Mouse (Mus musculus) heart, adult 10 weeks (tissue): ENCODE data around the gene Rab26. TPM values are rescaled to one million over a fixed set of nuclear protein-coding genes. Genes with fewer than 3 reads are reported as not detected.

Source experiments
- polyA plus RNA-seq: library from polyadenylated mRNA; stranded (reverse); fragments of 350-450 nt; fragmentation: Illumina TruSeq; extraction: RNeasy Lipid Tissue Mini Kit (QIAGEN cat#74804); gene quantifications from one replicate; pipeline ENCODE4 v1.2.3, GENCODE M21; 2014; ENCODE audit warnings: low read depth, low replicate concordance

Rab26 gene
- not detected for polyA plus RNA-seq

DNA sequence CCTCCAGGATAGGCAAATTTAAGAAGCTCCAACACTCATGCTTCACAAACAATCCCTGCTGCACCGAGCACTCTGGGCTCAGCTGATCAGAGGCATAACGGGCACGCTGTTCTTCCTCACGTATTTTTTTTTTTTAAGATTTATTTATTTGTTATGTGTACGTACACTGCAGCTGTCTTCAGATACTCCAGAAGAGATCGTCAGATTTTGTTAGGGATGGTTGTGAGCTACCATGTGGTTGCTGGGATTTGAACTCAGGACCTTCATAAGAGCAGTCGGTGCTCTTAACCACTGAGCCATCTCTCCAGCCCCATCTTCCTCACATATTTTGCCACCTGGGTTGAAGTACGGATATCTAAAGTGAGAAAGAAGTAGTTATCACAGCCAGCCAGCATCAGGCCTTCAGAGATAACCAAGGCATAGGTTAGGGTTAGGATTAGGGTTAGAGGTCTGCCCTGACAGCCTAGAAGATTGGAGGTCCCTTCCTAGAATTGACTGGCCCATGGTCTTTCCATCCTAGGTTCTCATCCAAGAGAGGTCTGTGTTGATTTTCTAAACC is at the start of gene Rab26:
Rab26 (minus strand) TSS at position 51 of the 559 bp plus-strand sequence.

DNA sequence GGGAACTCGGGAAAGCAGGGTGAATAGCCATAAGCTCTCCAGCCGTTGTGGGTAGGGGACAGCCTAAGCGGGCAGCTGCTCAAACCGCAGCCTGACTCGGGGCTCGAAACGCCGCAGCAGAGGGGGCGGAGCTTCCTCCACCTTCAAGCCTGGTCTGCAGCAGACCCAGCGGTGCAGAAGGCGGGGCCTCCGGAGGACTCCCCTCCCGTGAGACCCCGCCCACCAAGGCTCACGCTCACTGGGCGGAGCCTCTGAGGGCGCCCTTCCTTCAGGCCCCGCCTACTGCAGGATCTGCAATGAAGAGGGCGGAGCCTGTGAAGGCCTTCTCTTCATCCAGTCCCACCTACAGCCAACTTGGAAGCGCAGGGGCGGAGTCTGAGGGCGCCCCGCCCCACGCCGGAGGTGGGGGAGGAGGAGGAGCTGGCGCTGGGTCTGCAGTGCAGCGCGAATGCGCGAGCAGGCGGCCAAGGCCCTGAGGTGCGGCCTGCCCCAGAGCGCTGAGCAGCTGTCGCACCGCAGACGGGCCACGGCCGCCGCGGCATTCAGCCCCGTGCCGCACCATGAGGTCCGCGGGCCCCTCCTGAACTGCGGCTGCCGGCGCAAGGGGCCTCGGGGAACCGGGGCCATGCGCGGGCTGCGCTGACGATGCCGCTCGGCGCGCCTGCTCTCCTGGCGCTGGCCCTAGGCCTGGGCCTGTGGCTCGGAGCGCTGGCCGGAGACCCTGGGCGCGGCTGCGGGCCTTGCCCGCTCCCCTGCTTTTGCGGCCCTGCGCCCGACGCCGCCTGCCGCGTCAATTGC is 15.8 kb upstream of the Rab26 start, which contains the start of gene Pkd1:
Pkd1 (plus strand) TSS at position 217 of the 798 bp plus-strand sequence.

DNA sequence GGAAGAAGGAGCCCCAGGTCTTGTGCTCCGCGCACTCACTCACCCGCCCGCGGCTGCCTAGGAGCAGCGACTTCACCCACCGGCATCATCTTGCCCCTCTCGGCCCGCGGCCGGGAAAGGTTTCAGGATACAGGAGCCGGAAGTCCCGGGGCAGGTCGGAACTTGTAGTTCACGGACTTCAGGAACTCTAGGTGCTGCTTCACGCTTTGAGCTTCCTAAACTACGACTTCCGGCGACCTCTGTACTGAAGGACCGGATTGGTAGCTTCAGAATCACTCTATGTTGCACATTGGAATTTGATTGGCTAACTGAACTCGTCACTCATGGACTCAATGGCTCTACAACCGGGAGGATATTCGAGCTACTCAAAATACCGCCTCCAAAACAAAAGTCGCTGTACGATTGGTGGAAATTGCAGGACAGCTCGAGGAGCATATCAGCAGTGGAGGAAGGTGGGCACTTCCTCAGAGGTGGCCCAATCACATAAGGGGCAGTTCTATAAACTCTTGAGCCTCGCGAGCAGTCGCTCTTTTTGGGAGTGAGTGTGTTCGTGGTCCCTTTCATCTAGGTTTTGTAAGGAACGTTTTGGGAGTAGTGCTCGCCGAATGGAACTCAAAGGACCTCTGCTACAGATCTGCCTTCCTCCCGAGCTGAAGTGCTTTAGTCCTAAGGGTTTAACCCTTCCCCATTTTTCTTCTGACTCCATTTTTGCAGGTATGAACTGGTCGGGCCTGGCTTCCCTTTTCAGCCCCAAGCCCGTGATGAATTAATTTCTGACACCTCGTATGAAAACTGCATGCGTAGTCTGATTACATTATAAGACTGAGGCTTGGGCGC is 6.1 kb downstream of the Rab26 start, which contains the start of gene Traf7:
Traf7 (minus strand) TSS at position 216 of the 837 bp plus-strand sequence.

DNA sequence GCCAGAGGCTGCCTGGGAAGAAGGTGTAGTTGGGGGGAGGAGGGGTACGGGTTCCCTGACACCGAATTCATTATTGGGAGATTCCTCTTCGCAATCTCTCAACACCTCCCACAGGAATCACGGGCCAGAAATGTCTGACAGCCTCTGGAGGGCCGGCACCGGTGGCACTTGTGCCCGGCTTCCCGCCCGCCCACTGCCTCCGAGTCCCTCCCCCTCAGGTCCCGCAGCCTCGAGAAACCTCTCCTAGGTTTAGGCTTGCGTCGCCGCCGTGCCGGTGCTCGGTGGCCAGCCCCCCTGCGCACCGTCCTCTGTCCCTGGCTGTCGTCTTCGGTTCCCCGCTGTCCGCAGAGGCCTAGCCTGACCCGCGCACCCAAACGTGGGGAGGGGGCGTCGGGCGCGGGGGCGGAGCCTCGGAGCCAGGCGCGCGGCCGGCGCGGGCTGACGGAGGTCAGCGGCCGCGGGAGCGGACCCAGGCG is 45.8 kb downstream of the Rab26 start, which contains the start of gene Caskin1:
Caskin1 (plus strand) TSS at position 416 of the 476 bp plus-strand sequence.

DNA sequence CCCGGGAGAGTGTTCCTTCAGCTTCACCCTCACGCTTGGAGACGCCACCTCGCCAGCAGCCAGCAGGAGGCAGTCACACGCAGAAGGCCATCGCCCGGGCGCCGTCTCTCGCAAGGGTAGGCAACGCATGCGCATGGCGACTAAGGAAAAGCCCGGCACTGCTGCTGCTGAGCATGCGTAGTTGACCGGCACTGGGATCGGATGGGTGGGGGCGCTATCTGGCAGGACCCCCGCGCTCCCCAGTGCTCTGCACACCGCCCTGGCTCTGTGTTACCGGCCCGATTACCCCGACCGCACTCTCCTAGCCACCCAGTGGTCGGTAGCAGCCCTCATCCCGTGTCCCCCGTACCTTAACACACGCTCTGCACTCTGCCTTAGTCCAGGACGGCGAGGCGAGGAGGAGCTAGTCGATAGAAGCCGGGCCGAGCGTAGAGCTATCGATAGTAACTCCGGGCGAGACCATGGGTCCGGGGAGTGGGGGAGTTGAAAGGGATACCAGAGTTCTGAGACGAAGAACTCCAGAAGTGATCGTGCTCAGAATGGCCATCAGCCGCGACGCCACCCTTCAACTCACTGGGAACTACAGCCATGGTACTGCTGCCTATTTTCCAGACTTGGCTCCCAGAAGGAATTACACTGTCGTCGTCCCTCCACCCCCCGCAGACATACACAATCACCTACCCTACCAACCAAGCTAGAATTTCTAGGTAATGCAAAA is 55.2 kb downstream of the Rab26 start, which contains the start of gene Mlst8:
Mlst8 (minus strand) TSS at position 416 of the 718 bp plus-strand sequence.

Other genes starting within 250 kb of the Rab26 start
- not detected for gene Abca17, start 183.1 kb downstream of the Rab26 start, polyA plus RNA-seq
- gene Abca3, start 182.3 kb downstream of the Rab26 start, polyA plus RNA-seq, result 11.2 TPM
- 82.4 TPM for gene Rnps1, start 119.6 kb downstream of the Rab26 start, polyA plus RNA-seq
- gene Eci1, start 107.6 kb downstream of the Rab26 start, polyA plus RNA-seq, result 445 TPM
- 3.4 TPM for gene Dnase1l2, start 91.1 kb downstream of the Rab26 start, polyA plus RNA-seq
- gene E4f1, start 63.9 kb downstream of the Rab26 start, polyA plus RNA-seq, result 21.5 TPM
- 36.4 TPM for gene Pgp, start 63.8 kb downstream of the Rab26 start, polyA plus RNA-seq
- not detected for gene Bricd5, start 60.3 kb downstream of the Rab26 start, polyA plus RNA-seq
- gene Mlst8, start 55.1 kb downstream of the Rab26 start, polyA plus RNA-seq, result 11.6 TPM
- gene Caskin1, start 45.6 kb downstream of the Rab26 start, polyA plus RNA-seq, result 0.47 TPM
- gene Traf7, start 6.3 kb downstream of the Rab26 start, polyA plus RNA-seq, result 63.9 TPM
- 35.8 TPM for gene Pkd1, start 15.6 kb upstream of the Rab26 start, polyA plus RNA-seq
- 99.7 TPM for gene Tsc2, start 98.4 kb upstream of the Rab26 start, polyA plus RNA-seq
- 6.4 TPM for gene Nthl1, start 98.5 kb upstream of the Rab26 start, polyA plus RNA-seq
- 115 TPM for gene Slc9a3r2, start 116.1 kb upstream of the Rab26 start, polyA plus RNA-seq
- not detected for gene Npw, start 124.2 kb upstream of the Rab26 start, polyA plus RNA-seq
- 18.8 TPM for gene Zfp598, start 135.5 kb upstream of the Rab26 start, polyA plus RNA-seq
- 0.31 TPM for gene Syngr3, start 155.7 kb upstream of the Rab26 start, polyA plus RNA-seq
- gene Gfer, start 161.9 kb upstream of the Rab26 start, polyA plus RNA-seq, result 18.9 TPM
- 1.2 TPM for gene Noxo1, start 162.0 kb upstream of the Rab26 start, polyA plus RNA-seq
- 18.8 TPM for gene Tbl3, start 173.4 kb upstream of the Rab26 start, polyA plus RNA-seq
- not detected for gene Rnf151, start 183.9 kb upstream of the Rab26 start, polyA plus RNA-seq
- gene Rps2, start 183.9 kb upstream of the Rab26 start, polyA plus RNA-seq, result 1,388 TPM
- 1,266 TPM for gene Ndufb10, start 190.3 kb upstream of the Rab26 start, polyA plus RNA-seq
- gene Rpl3l, start 193.6 kb upstream of the Rab26 start, polyA plus RNA-seq, result 333 TPM
- gene Msrb1, start 202.4 kb upstream of the Rab26 start, polyA plus RNA-seq, result 139 TPM
- not detected for gene Hs3st6, start 218.8 kb upstream of the Rab26 start, polyA plus RNA-seq